Mouse (Mus musculus) liver, adult (tissue): Measurements from ENCODE around the gene Evx1.

Source experiments
- GATA4 ChIP-seq: IDR thresholded peaks from 2 replicates; pipeline ENCODE4 v1.6.1; 2014; ENCODE audit warnings: mild to moderate bottlenecking, low read length; ENCODE audit not compliant: insufficient replicate concordance

Evx1 gene

GRCm38 (mm10) chr6:52324061-52324460 lies 10.8 kb downstream of the Evx1 start:
- no peak for TF ChIP-seq GATA4

- TF ChIP-seq GATA4 = no peak
Measured at GRCm38 (mm10) chr6:52366021-52366420, 52.7 kb downstream of the Evx1 start.

GRCm38 (mm10) chr6:52366533-52366932 lies 53.2 kb downstream of the Evx1 start:
- TF ChIP-seq GATA4 = no peak

- TF ChIP-seq GATA4 = no peak
Measured at GRCm38 (mm10) chr6:52367067-52367466, 53.8 kb downstream of the Evx1 start.
